Comparison of ENCODE assay signal across 26 mouse cellular contexts in the genomic region with DNA sequence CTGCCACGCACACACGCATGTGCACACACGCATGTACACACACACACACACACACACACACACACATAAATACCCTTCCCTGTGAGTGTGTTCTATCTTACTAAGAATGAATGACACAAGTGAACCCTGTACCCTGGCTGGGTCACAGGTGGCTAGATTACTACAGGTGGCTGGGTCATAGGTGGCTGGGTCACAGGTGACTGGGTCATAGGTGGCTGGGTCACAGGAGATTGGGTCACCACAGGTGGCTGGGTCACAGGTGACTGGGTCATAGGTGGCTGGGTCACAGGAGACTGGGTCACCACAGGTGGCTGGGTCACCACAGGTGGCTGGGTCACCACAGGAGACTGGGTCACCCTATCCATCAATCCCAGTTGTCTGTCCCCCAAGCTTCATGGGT. TPM values are rescaled to one million over a fixed set of nuclear protein-coding genes. Genes with fewer than 3 reads are reported as not detected.
A peak's percentile ranks its signal among the peaks of the same experiment; 100 is the strongest.
DNase-seq lines count a peak whose midpoint lies in the region; ATAC-seq and TF ChIP-seq lines count a peak whose summit lies in the region.
"Had no signal": no experiment of that assay in that cellular context is flagged by ENCODE, and none has a peak within 500 bp of the region (broad histone marks: within the 10 kb centered on the region; RNA-seq: fewer than 3 reads in every experiment).

No protein-coding gene starts in this region.

- no peak for DNase-seq in limb, embryonic 10.5 days (ENCODE audit: low spot score)
- DNase-seq in liver, postnatal 0 days = no peak
- no peak for DNase-seq in gastrocnemius, postnatal 14 days
- DNase-seq: adrenal gland, postnatal 10 days; adrenal gland, postnatal 36 days; B cell, adult 2 months; cerebellum, adult 18-20 months; cerebellum, adult 9-10 months; cerebellum, postnatal 14 days; gastrocnemius, postnatal 10 days; heart, adult 11 months; heart, postnatal 10 days; heart, postnatal 36 days had no signal

- H3K4me1 ChIP-seq in limb, embryonic 12.5 days (replicated peaks) = peaks cover 24% of the 10 kb centered on the region
- H3K4me1 ChIP-seq in limb, embryonic 10.5 days = peaks cover 31% of the 10 kb centered on the region
- H3K4me1 ChIP-seq in liver, postnatal 0 days (ENCODE audit: insufficient read depth) = no peaks in the 10 kb centered on the region
- H3K4me1 ChIP-seq in liver, embryonic 12.5 days = peaks cover 6% of the 10 kb centered on the region; the same call in 1 of the 2 replicates
- H3K4me1 ChIP-seq in stomach, embryonic 15.5 days = peaks cover 9% of the 10 kb centered on the region; the same call in 1 of the 2 replicates

- 0 out of 2 replicates have a peak, but pooled peaks have one; percentile 32 for ATAC-seq in limb, embryonic 12.5 days (ENCODE audit: insufficient number of reproducible peaks, insufficient read depth, low FRiP score, low TSS enrichment, low read depth)
- ATAC-seq in liver, postnatal 0 days = peak; percentile 92
- ATAC-seq in liver, embryonic 12.5 days = no peak
- ATAC-seq in stomach, embryonic 15.5 days (ENCODE audit: insufficient read depth, low FRiP score, low read depth) = peak; percentile 22; the same call in 1 of the 2 replicates
- ATAC-seq: forebrain, embryonic 13.5 days; forebrain, embryonic 16.5 days; hindbrain, postnatal 0 days; Patski had no signal

- intact Hi-C loops in gastrocnemius, postnatal 14 days (cut with DNase I; ENCODE audit: low total_unique reads) = no loop called here

- H3K27me3 ChIP-seq in limb, embryonic 12.5 days = peaks cover 6% of the 10 kb centered on the region
- peaks cover 11% of the 10 kb centered on the region for H3K27me3 ChIP-seq in limb, embryonic 10.5 days (ENCODE audit: low read depth, poor library complexity, severe bottlenecking)
- H3K27me3 ChIP-seq in liver, postnatal 0 days (ENCODE audit: insufficient read depth, low read length) = peaks cover 3% of the 10 kb centered on the region; the same call in 1 of the 2 replicates
- H3K27me3 ChIP-seq in liver, embryonic 12.5 days (replicated peaks) = peaks cover 32% of the 10 kb centered on the region
- no peaks in the 10 kb centered on the region for H3K27me3 ChIP-seq in stomach, embryonic 15.5 days (replicated peaks)
- H3K27me3 ChIP-seq: forebrain, embryonic 13.5 days; Patski had no signal

- H3K27ac ChIP-seq in limb, embryonic 12.5 days = no peak overlapping the region
- no peak overlapping the region for H3K27ac ChIP-seq in limb, embryonic 10.5 days
- H3K27ac ChIP-seq in liver, postnatal 0 days (ENCODE audit: low read depth) = no peak overlapping the region
- H3K27ac ChIP-seq in liver, embryonic 12.5 days = no peak overlapping the region
- no peak overlapping the region for H3K27ac ChIP-seq in stomach, embryonic 15.5 days
- H3K27ac ChIP-seq: forebrain, embryonic 10.5 days; forebrain, embryonic 13.5 days; heart, embryonic 15.5 days; hindbrain, embryonic 14.5 days; hindbrain, postnatal 0 days had no signal

- no peak for TF ChIP-seq EP300 in liver, postnatal 0 days (IDR thresholded peaks at IDR 0.05; ENCODE audit: low read depth)

- H3K4me2 ChIP-seq in limb, embryonic 12.5 days = no peak overlapping the region
- H3K4me2 ChIP-seq in liver, postnatal 0 days (ENCODE audit: low read depth, low read length) = no peak overlapping the region
- H3K4me2 ChIP-seq in liver, embryonic 12.5 days = no peak overlapping the region
- H3K4me2 ChIP-seq in stomach, embryonic 15.5 days = no peak overlapping the region
- H3K4me2 ChIP-seq: forebrain, embryonic 13.5 days; heart, embryonic 12.5 days; heart, embryonic 15.5 days; hindbrain, embryonic 14.5 days had no signal

- no peaks in the 10 kb centered on the region for H3K9me3 ChIP-seq in limb, embryonic 12.5 days
- H3K9me3 ChIP-seq in limb, embryonic 10.5 days (replicated peaks) = no peaks in the 10 kb centered on the region
- no peaks in the 10 kb centered on the region for H3K9me3 ChIP-seq in liver, postnatal 0 days (ENCODE audit: low read length)
- H3K9me3 ChIP-seq in liver, embryonic 12.5 days (replicated peaks) = no peaks in the 10 kb centered on the region
- H3K9me3 ChIP-seq in stomach, embryonic 15.5 days = no peaks in the 10 kb centered on the region
- H3K9me3 ChIP-seq: forebrain, embryonic 10.5 days; forebrain, embryonic 13.5 days; G1E; heart, embryonic 12.5 days; heart, embryonic 15.5 days had no signal

- H3K4me3 ChIP-seq in limb, embryonic 12.5 days (replicated peaks) = no peak overlapping the region
- no peak overlapping the region for H3K4me3 ChIP-seq in limb, embryonic 10.5 days
- H3K4me3 ChIP-seq in liver, postnatal 0 days (ENCODE audit: low read depth, low read length) = no peak overlapping the region
- no peak overlapping the region for H3K4me3 ChIP-seq in liver, embryonic 12.5 days
- no peak overlapping the region for H3K4me3 ChIP-seq in stomach, embryonic 15.5 days (replicated peaks)
- H3K4me3 ChIP-seq: forebrain, embryonic 10.5 days; forebrain, embryonic 13.5 days; heart, embryonic 12.5 days; heart, embryonic 15.5 days had no signal

- no peaks in the 10 kb centered on the region for H3K36me3 ChIP-seq in limb, embryonic 12.5 days
- H3K36me3 ChIP-seq in limb, embryonic 10.5 days = no peaks in the 10 kb centered on the region
- no peaks in the 10 kb centered on the region for H3K36me3 ChIP-seq in liver, postnatal 0 days (replicated peaks; ENCODE audit: insufficient read depth, low read length)
- no peaks in the 10 kb centered on the region for H3K36me3 ChIP-seq in liver, embryonic 12.5 days
- no peaks in the 10 kb centered on the region for H3K36me3 ChIP-seq in stomach, embryonic 15.5 days
- H3K36me3 ChIP-seq: forebrain, embryonic 10.5 days; G1E; heart, embryonic 12.5 days; heart, embryonic 15.5 days had no signal

- no peak overlapping the region for H3K9ac ChIP-seq in limb, embryonic 12.5 days (replicated peaks)
- no peak overlapping the region for H3K9ac ChIP-seq in liver, postnatal 0 days (replicated peaks)
- H3K9ac ChIP-seq in liver, embryonic 12.5 days = no peak overlapping the region
- H3K9ac ChIP-seq in stomach, embryonic 15.5 days = no peak overlapping the region
- H3K9ac ChIP-seq: forebrain, embryonic 13.5 days; heart, embryonic 12.5 days; heart, embryonic 15.5 days; hindbrain, embryonic 14.5 days had no signal

- TF ChIP-seq CTCF in liver, postnatal 0 days (IDR thresholded peaks at IDR 0.05; ENCODE audit: low read depth) = no peak

- WGBS in limb, embryonic 12.5 days = 93% methylated on average over 3 of the region's 3 CpGs
- WGBS in limb, embryonic 10.5 days = 96% methylated on average over 3 of the region's 3 CpGs
- 80% methylated on average over 3 of the region's 3 CpGs for WGBS in liver, postnatal 0 days (ENCODE audit: insufficient replicate concordance)
- 88% methylated on average over 3 of the region's 3 CpGs for WGBS in liver, embryonic 12.5 days (ENCODE audit: insufficient replicate concordance)
- 96% methylated on average over 3 of the region's 3 CpGs for WGBS in stomach, embryonic 15.5 days

RNA-seq across cellular contexts. Expression of gene Cpne5, which starts 27.9 kb away (rescaled TPM):
- polyA plus RNA-seq in limb, embryonic 12.5 days (2016; fragmentation: Nextera tagmentation; extraction: Ambion mirVana) = 5.6 and 6.4 TPM in 2 replicates
- polyA plus RNA-seq in limb, embryonic 10.5 days (2016; fragmentation: Nextera tagmentation; extraction: Ambion mirVana) = 2.0 and 3.2 TPM in 2 replicates
- polyA plus RNA-seq in liver, postnatal 0 days (2015; fragmentation: Nextera tagmentation; extraction: Ambion mirVana) = 0.33 and 0.46 TPM in 2 replicates
- 0.18 and 0.33 TPM in 2 replicates for polyA plus RNA-seq in liver, embryonic 12.5 days (2016; fragmentation: Nextera tagmentation; extraction: Ambion mirVana)
- polyA plus RNA-seq in stomach, embryonic 15.5 days (2015; fragmentation: Nextera tagmentation; extraction: Ambion mirVana) = 9.2 and 10.3 TPM in 2 replicates
- under 1 TPM; 0.07 to 0.39 TPM for total RNA-seq in gastrocnemius, postnatal 14 days (2021)
- total RNA-seq: gastrocnemius, adult 18-20 months had no signal

RNA-seq across cellular contexts. Expression of gene Ppil1, which starts 53.9 kb away (rescaled TPM):
- polyA plus RNA-seq in limb, embryonic 12.5 days (2016; fragmentation: Nextera tagmentation; extraction: Ambion mirVana) = 175 and 178 TPM in 2 replicates
- 239 and 250 TPM in 2 replicates for polyA plus RNA-seq in limb, embryonic 10.5 days (2016; fragmentation: Nextera tagmentation; extraction: Ambion mirVana)
- polyA plus RNA-seq in liver, postnatal 0 days (2015; fragmentation: Nextera tagmentation; extraction: Ambion mirVana) = 36.1 and 42.1 TPM in 2 replicates
- polyA plus RNA-seq in liver, embryonic 12.5 days (2016; fragmentation: Nextera tagmentation; extraction: Ambion mirVana) = 123 and 126 TPM in 2 replicates
- polyA plus RNA-seq in stomach, embryonic 15.5 days (2015; fragmentation: Nextera tagmentation; extraction: Ambion mirVana) = 148 and 150 TPM in 2 replicates
- 1 to 10 TPM; 8.4 to 9.7 TPM for total RNA-seq in gastrocnemius, postnatal 14 days (2021)

RNA-seq across cellular contexts. Expression of gene BC004004, which starts 58.6 kb away (rescaled TPM):
- 45.7 and 52.8 TPM in 2 replicates for polyA plus RNA-seq in limb, embryonic 12.5 days (2016; fragmentation: Nextera tagmentation; extraction: Ambion mirVana)
- polyA plus RNA-seq in limb, embryonic 10.5 days (2016; fragmentation: Nextera tagmentation; extraction: Ambion mirVana) = 47.9 and 52.9 TPM in 2 replicates
- polyA plus RNA-seq in liver, postnatal 0 days (2015; fragmentation: Nextera tagmentation; extraction: Ambion mirVana) = 101 and 105 TPM in 2 replicates
- polyA plus RNA-seq in liver, embryonic 12.5 days (2016; fragmentation: Nextera tagmentation; extraction: Ambion mirVana) = 51.5 and 54.6 TPM in 2 replicates
- 81.6 and 87.1 TPM in 2 replicates for polyA plus RNA-seq in stomach, embryonic 15.5 days (2015; fragmentation: Nextera tagmentation; extraction: Ambion mirVana)
- 100 to 1,000 TPM; 115 TPM for total RNA-seq in gastrocnemius, postnatal 14 days (2021)
